Mouse (Mus musculus) MEL (cell line): ENCODE measurements around the gene Ppfibp2.

Source experiments
- CHD1 ChIP-seq: IDR thresholded peaks from 2 replicates; pipeline ENCODE4 v1.6.1; 2012; ENCODE audit warnings: low read depth, mild to moderate bottlenecking, inconsistent platforms, low read length, improper control_type of control experiment
- E2F4 ChIP-seq: IDR thresholded peaks from 2 replicates; pipeline ENCODE4 v1.6.1; 2011; ENCODE audit warnings: low read depth, low read length, improper control_type of control experiment, borderline replicate concordance
- HCFC1 ChIP-seq: IDR thresholded peaks from 2 replicates; pipeline ENCODE4 v1.6.1; 2012; ENCODE audit warnings: low read depth, mild to moderate bottlenecking, inconsistent platforms, low read length, improper control_type of control experiment, moderate library complexity
- JUND ChIP-seq: IDR thresholded peaks from 2 replicates; pipeline ENCODE4 v1.6.1; 2011; ENCODE audit warnings: low read depth, mild to moderate bottlenecking, improper control_type of control experiment, low read length

- TF ChIP-seq E2F4 (no peak), JUND (no peak), HCFC1 (no peak), CHD1 (no peak)
These were observed 50.0 kb downstream of the Ppfibp2 start for GRCm38 (mm10) chr7:107644987-107645386.
